Mouse (Mus musculus) lung, adult 2 months (tissue): ENCODE data around the gene Tmprss4. TPM values are rescaled to one million over a fixed set of nuclear protein-coding genes. Genes with fewer than 3 reads are reported as not detected.

Experiments used
- DNase-seq: peaks from one replicate; pipeline ENCODE4 v3.0.0; 2022
- H3K4me1 ChIP-seq: fragments of 200-500 bp; 2 replicates; pipeline ENCODE4 v1.6.1; 2011; ENCODE audit warnings: low read length; ENCODE audit not compliant: control insufficient read depth, insufficient read depth
- H3K4me3 ChIP-seq: fragments of 200-500 bp; replicated peaks from 2 replicates; pipeline ENCODE3; 2011; ENCODE audit warnings: low read depth, mild to moderate bottlenecking, control low read depth, low read length; ENCODE audit errors: extremely low read depth
- CTCF ChIP-seq: fragments of 200-500 bp; IDR thresholded peaks from 2 replicates; pipeline ENCODE4 v1.5.1; 2011; ENCODE audit warnings: mild to moderate bottlenecking, low read length, control low read depth; ENCODE audit not compliant: insufficient read depth
- POLR2A ChIP-seq: fragments of 200-500 bp; IDR thresholded peaks from 2 replicates; pipeline ENCODE4 v1.6.1; 2011; ENCODE audit warnings: low read depth, mild to moderate bottlenecking, control low read depth, low read length, borderline replicate concordance; ENCODE audit errors: extremely low read depth
- WGBS: fragments of 180-500 bp; shearing (Covaris S2); methylation state at CpG from one replicate; pipeline ENCODE4 v1.1.7; 2018; 5-methylcytosine and 5-hydroxymethylcytosine counted together
- polyA plus RNA-seq: library from polyadenylated mRNA; depleted of rRNA; stranded (reverse); fragments of >200 nt; gene quantifications from 2 replicates; pipeline ENCODE4 v1.2.3, GENCODE M21; 2012

Gene Tmprss4
- polyA plus RNA-seq, 1 experiment: 24.1 TPM

- H3K4me1 ChIP-seq: no peaks in the 10 kb centered on the region
- under 1% methylated on average over 5 of the region's 5 CpGs for WGBS
- DNase-seq: peak; percentile 54
- TF ChIP-seq CTCF (peak; percentile 42; the same call in 1 of the 2 replicates), POLR2A (no peak)
- no peak overlapping the region for H3K4me3 ChIP-seq
Observed at GRCm38 (mm10) chr9:45146267-45146597, 57.7 kb downstream of the Tmprss4 start.

- Histone ChIP-seq H3K4me3 (no peak overlapping the region), H3K4me1 (no peaks in the 10 kb centered on the region)
- 7% methylated on average over 27 of the region's 27 CpGs for WGBS
- peak; percentile 10 for DNase-seq
- TF ChIP-seq POLR2A (no peak), CTCF (no peak)
Observed at GRCm38 (mm10) chr9:45145533-45146266, 58.2 kb downstream of the Tmprss4 start.

GRCm38 (mm10) chr9:45142686-45143085, 61.2 kb downstream of the Tmprss4 start:
- TF ChIP-seq POLR2A (no peak), CTCF (no peak)
- 65% methylated on average over 3 of the region's 3 CpGs for WGBS
- no peaks in the 10 kb centered on the region for H3K4me1 ChIP-seq
- no peak for DNase-seq
- no peak overlapping the region for H3K4me3 ChIP-seq

GRCm38 (mm10) chr9:45140945-45141344, 62.9 kb downstream of the Tmprss4 start:
- no peak for DNase-seq
- WGBS: 63% methylated on average over 7 of the region's 7 CpGs
- H3K4me1 ChIP-seq: no peaks in the 10 kb centered on the region
- TF ChIP-seq CTCF: no peak
- TF ChIP-seq POLR2A: no peak
- H3K4me3 ChIP-seq: no peak overlapping the region

GRCm38 (mm10) chr9:45139082-45139481, 64.8 kb downstream of the Tmprss4 start:
- DNase-seq: no peak
- no peak for TF ChIP-seq CTCF
- TF ChIP-seq POLR2A: no peak
- WGBS: 8% methylated on average over 7 of the region's 7 CpGs
- Histone ChIP-seq H3K4me1 (no peaks in the 10 kb centered on the region), H3K4me3 (no peak overlapping the region)

- peak within 1 kb of the TSS; percentile 5 for H3K4me3 ChIP-seq
- H3K4me1 ChIP-seq: no peaks in the 10 kb centered on the region
- WGBS: under 1% methylated on average over 75 of the region's 76 CpGs
- no peak for DNase-seq
- TF ChIP-seq POLR2A (no peak), CTCF (no peak)
Observed at GRCm38 (mm10) chr9:45138191-45139032, 65.5 kb downstream of the Tmprss4 start, which contains the start of gene Scn4b. TSS of gene Scn4b (plus strand) at chr9:45138395.

- 28% methylated on average over 7 of the region's 7 CpGs for WGBS
- TF ChIP-seq CTCF (no peak), POLR2A (no peak)
- DNase-seq: no peak
- Histone ChIP-seq H3K4me1 (no peaks in the 10 kb centered on the region), H3K4me3 (no peak overlapping the region)
Observed at GRCm38 (mm10) chr9:45136442-45137169, 67.3 kb downstream of the Tmprss4 start.

GRCm38 (mm10) chr9:45133484-45134310, 70.2 kb downstream of the Tmprss4 start:
- no peak overlapping the region for H3K4me3 ChIP-seq
- WGBS: 25% methylated on average over 5 of the region's 5 CpGs
- TF ChIP-seq CTCF (peak; percentile 65), POLR2A (no peak)
- H3K4me1 ChIP-seq: no peaks in the 10 kb centered on the region
- peak; percentile 45 for DNase-seq
